Mouse (Mus musculus) brain, embryonic 18.5 days (tissue): Measurements from ENCODE around the gene Abcb11.
"Not testable (repeated sequence)": the region's sequence is repeated elsewhere in the genome, so short reads cannot be mapped to it uniquely, and the experiment has no call there.

Source experiments
- DNase-seq: peaks from one replicate; pipeline ENCODE4 v3.0.0-alpha.2; 2012; ENCODE audit warnings: low read depth, low spot score

The Abcb11 gene

GRCm38 (mm10) chr2:69342496-69343221, at the start of gene Abcb11:
TSS of gene Abcb11 (minus strand) at chr2:69342616.
- no peak for DNase-seq

GRCm38 (mm10) chr2:69386118-69386871, 43.9 kb upstream of the Abcb11 start:
- DNase-seq: no peak

- DNase-seq: no peak
Measured at GRCm38 (mm10) chr2:69382838-69383237, 40.4 kb upstream of the Abcb11 start.

GRCm38 (mm10) chr2:69381740-69382139, 39.3 kb upstream of the Abcb11 start:
- no peak for DNase-seq

GRCm38 (mm10) chr2:69380281-69380680, 37.9 kb upstream of the Abcb11 start, which contains the start of gene Dhrs9:
TSS of gene Dhrs9 (plus strand) at chr2:69380445.
- no peak for DNase-seq

GRCm38 (mm10) chr2:69379801-69380200, 37.4 kb upstream of the Abcb11 start:
- no peak for DNase-seq

- DNase-seq: no peak
Measured at GRCm38 (mm10) chr2:69376780-69377179, 34.4 kb upstream of the Abcb11 start.

- DNase-seq: no peak
Measured at GRCm38 (mm10) chr2:69365275-69365674, 22.9 kb upstream of the Abcb11 start.

- no peak for DNase-seq
Measured at GRCm38 (mm10) chr2:69364831-69365230, 22.4 kb upstream of the Abcb11 start.

GRCm38 (mm10) chr2:69355402-69355801, 13.0 kb upstream of the Abcb11 start:
- not testable (repeated sequence) for DNase-seq

- DNase-seq: no peak
Measured at GRCm38 (mm10) chr2:69341506-69341905, 910 bp downstream of the Abcb11 start.

GRCm38 (mm10) chr2:69331523-69331922, 10.9 kb downstream of the Abcb11 start:
- DNase-seq: not testable (repeated sequence)

- no peak for DNase-seq
Measured at GRCm38 (mm10) chr2:69328509-69329163, 13.8 kb downstream of the Abcb11 start.

- DNase-seq: no peak
Measured at GRCm38 (mm10) chr2:69324881-69325660, 17.3 kb downstream of the Abcb11 start.

- no peak for DNase-seq
Measured at GRCm38 (mm10) chr2:69323018-69323417, 19.4 kb downstream of the Abcb11 start.

- no peak for DNase-seq
Measured at GRCm38 (mm10) chr2:69321457-69321856, 21.0 kb downstream of the Abcb11 start.

- DNase-seq: no peak
Measured at GRCm38 (mm10) chr2:69311337-69311736, 31.1 kb downstream of the Abcb11 start.

GRCm38 (mm10) chr2:69308136-69308535, 34.3 kb downstream of the Abcb11 start:
- no peak for DNase-seq

- DNase-seq: not testable (repeated sequence)
Measured at GRCm38 (mm10) chr2:69300568-69300967, 41.8 kb downstream of the Abcb11 start.

GRCm38 (mm10) chr2:69294508-69294907, 47.9 kb downstream of the Abcb11 start:
- no peak for DNase-seq

GRCm38 (mm10) chr2:69288989-69289388, 53.4 kb downstream of the Abcb11 start:
- no peak for DNase-seq

- DNase-seq: no peak
Measured at GRCm38 (mm10) chr2:69275875-69276274, 66.5 kb downstream of the Abcb11 start.
